ENCODE assay signal across 11 mouse cellular contexts in genomic region chr6:129033397-129033796, GRCm38 (mm10). TPM values are rescaled to one million over a fixed set of nuclear protein-coding genes. Genes with fewer than 3 reads are reported as not detected.
A peak's percentile ranks its signal among the peaks of the same experiment; 100 is the strongest.
DNase-seq lines count a peak whose midpoint lies in the region; ATAC-seq and TF ChIP-seq lines count a peak whose summit lies in the region.
"Had no signal": no experiment of that assay in that cellular context is flagged by ENCODE, and none has a peak within 500 bp of the region (broad histone marks: within the 10 kb centered on the region; RNA-seq: fewer than 3 reads in every experiment).

No protein-coding gene starts in this region.

- no peaks in the 10 kb centered on the region for H3K27me3 ChIP-seq in forebrain, embryonic 12.5 days
- H3K27me3 ChIP-seq: embryonic facial prominence, embryonic 13.5 days; heart, embryonic 12.5 days had no signal

- H3K4me3 ChIP-seq in layer of hippocampus, adult 2 months = no peak overlapping the region
- no peak overlapping the region for H3K4me3 ChIP-seq in forebrain, embryonic 12.5 days (replicated peaks)
- H3K4me3 ChIP-seq: embryonic facial prominence, embryonic 13.5 days; heart, embryonic 12.5 days had no signal

- DNase-seq in layer of hippocampus, adult 2 months (ENCODE audit: low spot score in 2 of 2) = no peak
- DNase-seq in layer of hippocampus, adult 9-11 months = no peak
- peak; percentile 50 for DNase-seq in NIH3T3 (ENCODE audit: low read depth)
- DNase-seq in induced T-regulatory cell, adult 2 months (ENCODE audit: low read depth) = peak; percentile 79
- peak; percentile 30 for DNase-seq in retina, postnatal 1 day
- no peak for DNase-seq in right cerebral cortex, postnatal 4 days
- DNase-seq: adrenal gland, adult 2 months had no signal

- no peak overlapping the region for H3K9ac ChIP-seq in forebrain, embryonic 12.5 days
- H3K9ac ChIP-seq: embryonic facial prominence, embryonic 13.5 days; heart, embryonic 12.5 days had no signal

- TF ChIP-seq CTCF in layer of hippocampus, adult 2 months (conservative IDR thresholded peaks at IDR 0.05) = peak; percentile 65

- WGBS in forebrain, embryonic 12.5 days = 77% methylated on average over 2 of the region's 2 CpGs

- no peaks in the 10 kb centered on the region for H3K9me3 ChIP-seq in forebrain, embryonic 12.5 days
- H3K9me3 ChIP-seq: embryonic facial prominence, embryonic 13.5 days; heart, embryonic 12.5 days had no signal

- no peak overlapping the region for H3K27ac ChIP-seq in layer of hippocampus, adult 2 months
- H3K27ac ChIP-seq in forebrain, embryonic 12.5 days = no peak overlapping the region
- H3K27ac ChIP-seq: embryonic facial prominence, embryonic 13.5 days had no signal

- H3K4me2 ChIP-seq in forebrain, embryonic 12.5 days = no peak overlapping the region
- H3K4me2 ChIP-seq: embryonic facial prominence, embryonic 13.5 days; heart, embryonic 12.5 days had no signal

- H3K36me3 ChIP-seq in forebrain, embryonic 12.5 days (replicated peaks) = no peaks in the 10 kb centered on the region
- H3K36me3 ChIP-seq: embryonic facial prominence, embryonic 13.5 days; heart, embryonic 12.5 days had no signal

- no peak for ATAC-seq in forebrain, embryonic 12.5 days (ENCODE audit: low FRiP score)

- H3K4me1 ChIP-seq in forebrain, embryonic 12.5 days = no peaks in the 10 kb centered on the region
- H3K4me1 ChIP-seq: embryonic facial prominence, embryonic 13.5 days; heart, embryonic 12.5 days had no signal

RNA-seq across cellular contexts. Expression of gene Klrb1f, which starts 12.3 kb away (rescaled TPM):
- total RNA-seq in layer of hippocampus, adult 2 months (2021) = not detected
- polyA plus RNA-seq in forebrain, embryonic 12.5 days (2016; fragmentation: Nextera tagmentation; extraction: Ambion mirVana) = not detected in 2 replicates
- total RNA-seq: layer of hippocampus, postnatal 25 days had no signal
- polyA plus RNA-seq: adrenal gland, adult 2 months; heart, embryonic 12.5 days had no signal

Comparison
In these comparisons a context has a peak if more than half of its experiments do, and no peak if none do; other contexts are left out.
1. DNase-seq: peak in NIH3T3 (single experiment), induced T-regulatory cell, adult 2 months (single experiment) and retina, postnatal 1 day (single experiment); none in layer of hippocampus, adult 2 months (0 of 2), layer of hippocampus, adult 9-11 months (single experiment) and right cerebral cortex, postnatal 4 days (single experiment).